Mouse (Mus musculus): Measurements from ENCODE around the gene 5730480H06Rik. TPM values are rescaled to one million over a fixed set of nuclear protein-coding genes. Genes with fewer than 3 reads are reported as not detected.
A peak's percentile ranks its signal among the peaks of the same experiment; 100 is the strongest.

Gene 5730480H06Rik
- polyA plus RNA-seq, 1 experiment from 2014 or later = 35.3 TPM

DNA sequence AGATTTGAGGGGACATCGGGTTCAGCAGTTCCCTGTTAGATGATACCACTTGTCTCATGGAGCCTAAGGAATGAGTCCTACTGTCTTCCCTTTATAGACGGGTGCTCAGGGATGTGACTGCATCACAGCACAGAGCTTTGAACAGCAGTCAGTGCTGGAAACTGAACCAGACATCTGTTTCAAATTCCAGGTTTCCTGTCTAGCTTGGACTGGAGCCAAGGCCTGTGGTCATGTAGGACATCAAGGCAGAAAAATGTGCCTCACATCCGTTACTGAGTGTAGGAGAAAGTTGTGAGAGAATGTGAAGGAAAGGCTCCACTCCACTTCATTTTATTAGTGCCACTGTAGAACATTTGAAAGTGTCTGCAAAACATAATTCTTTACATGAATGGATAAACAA lies 74.7 kb downstream of the 5730480H06Rik start:
- DNase-seq (ENCODE audit: low spot score) (peak; percentile 90), ATAC-seq (replicated peaks; ENCODE audit: insufficient number of reproducible peaks, low FRiP score, low TSS enrichment, low read depth) (peak; percentile 91)
- Histone ChIP-seq H3K9me3 (replicated peaks; ENCODE audit: control insufficient read depth, low read length) (no peaks in the 10 kb centered on the region), H3K27ac (replicated peaks; ENCODE audit: low read depth, low read length) (no peak overlapping the region), H3K9ac (replicated peaks; ENCODE audit: low read length) (no peak overlapping the region), H3K27me3 (ENCODE audit: control insufficient read depth, insufficient read depth, low read length) (no peaks in the 10 kb centered on the region), H3K36me3 (replicated peaks; ENCODE audit: control insufficient read depth, insufficient read depth, low read depth, low read length) (no peaks in the 10 kb centered on the region), H3K4me3 (ENCODE audit: low read depth, low read length) (no peak overlapping the region), H3K4me2 (ENCODE audit: low read depth, low read length) (no peak overlapping the region), H3K4me1 (ENCODE audit: control insufficient read depth, insufficient read depth, low read length) (no peaks in the 10 kb centered on the region)
- 31% methylated on average over 3 of the region's 3 CpGs for WGBS

DNA sequence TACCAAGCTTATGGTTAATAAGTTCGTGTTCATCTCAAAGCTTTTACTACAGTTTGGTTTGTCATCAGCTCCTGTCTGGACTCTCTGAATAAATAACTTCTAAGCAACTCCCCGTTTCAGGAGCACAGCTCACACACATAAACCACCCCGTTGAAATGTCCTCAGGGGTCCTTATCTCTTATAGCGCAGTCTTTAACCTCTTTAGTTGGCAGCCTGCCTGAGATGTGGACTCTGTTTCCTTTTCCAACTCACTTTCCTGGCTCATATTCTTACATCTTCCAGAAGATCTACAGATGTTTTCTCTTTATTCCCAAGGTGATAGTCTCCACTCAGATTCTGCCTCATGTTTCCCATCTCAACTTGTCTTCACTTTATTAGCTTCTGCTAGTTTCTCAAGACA lies 80.5 kb downstream of the 5730480H06Rik start:
- Histone ChIP-seq H3K4me1 (ENCODE audit: control insufficient read depth, insufficient read depth, low read length) (no peaks in the 10 kb centered on the region), H3K9ac (replicated peaks; ENCODE audit: low read length) (no peak overlapping the region), H3K27ac (replicated peaks; ENCODE audit: low read depth, low read length) (no peak overlapping the region), H3K9me3 (replicated peaks; ENCODE audit: control insufficient read depth, low read length) (no peaks in the 10 kb centered on the region), H3K36me3 (replicated peaks; ENCODE audit: control insufficient read depth, insufficient read depth, low read depth, low read length) (no peaks in the 10 kb centered on the region), H3K4me2 (ENCODE audit: low read depth, low read length) (no peak overlapping the region), H3K4me3 (ENCODE audit: low read depth, low read length) (no peak overlapping the region), H3K27me3 (ENCODE audit: control insufficient read depth, insufficient read depth, low read length) (no peaks in the 10 kb centered on the region)
- no peak for DNase-seq (ENCODE audit: low spot score)
- 86% methylated on average over 4 of the region's 4 CpGs for WGBS
- ATAC-seq (replicated peaks; ENCODE audit: insufficient number of reproducible peaks, low FRiP score, low TSS enrichment, low read depth) = no peak

DNA sequence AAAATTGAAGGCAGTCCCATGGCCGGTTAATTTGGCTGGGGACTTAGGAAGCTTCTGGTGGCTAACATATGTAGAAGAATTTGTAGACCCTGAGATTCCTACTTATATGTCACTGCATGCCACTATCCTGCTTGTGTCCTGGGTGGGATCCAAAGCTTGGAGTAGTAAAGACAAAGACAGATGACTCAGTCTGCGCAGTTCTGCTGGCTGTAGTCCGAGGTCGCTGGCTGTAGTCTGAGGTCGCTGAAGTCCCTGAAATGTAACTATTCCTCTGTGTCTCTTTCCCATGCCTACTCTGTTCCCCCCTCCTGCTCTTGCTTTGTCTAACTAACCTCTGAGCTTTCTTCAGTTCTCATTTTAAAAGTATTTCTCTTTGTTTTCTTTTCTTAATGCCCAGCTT lies 82.6 kb downstream of the 5730480H06Rik start:
- WGBS = 75% methylated on average over 5 of the region's 5 CpGs
- ATAC-seq (replicated peaks; ENCODE audit: insufficient number of reproducible peaks, low FRiP score, low TSS enrichment, low read depth) = no peak
- Histone ChIP-seq H3K36me3 (replicated peaks; ENCODE audit: control insufficient read depth, insufficient read depth, low read depth, low read length) (no peaks in the 10 kb centered on the region), H3K4me1 (ENCODE audit: control insufficient read depth, insufficient read depth, low read length) (no peaks in the 10 kb centered on the region), H3K4me3 (ENCODE audit: low read depth, low read length) (no peak overlapping the region), H3K27me3 (ENCODE audit: control insufficient read depth, insufficient read depth, low read length) (no peaks in the 10 kb centered on the region), H3K4me2 (ENCODE audit: low read depth, low read length) (no peak overlapping the region), H3K27ac (replicated peaks; ENCODE audit: low read depth, low read length) (no peak overlapping the region), H3K9me3 (replicated peaks; ENCODE audit: control insufficient read depth, low read length) (no peaks in the 10 kb centered on the region), H3K9ac (replicated peaks; ENCODE audit: low read length) (no peak overlapping the region)
- DNase-seq (ENCODE audit: low spot score) = no peak

DNA sequence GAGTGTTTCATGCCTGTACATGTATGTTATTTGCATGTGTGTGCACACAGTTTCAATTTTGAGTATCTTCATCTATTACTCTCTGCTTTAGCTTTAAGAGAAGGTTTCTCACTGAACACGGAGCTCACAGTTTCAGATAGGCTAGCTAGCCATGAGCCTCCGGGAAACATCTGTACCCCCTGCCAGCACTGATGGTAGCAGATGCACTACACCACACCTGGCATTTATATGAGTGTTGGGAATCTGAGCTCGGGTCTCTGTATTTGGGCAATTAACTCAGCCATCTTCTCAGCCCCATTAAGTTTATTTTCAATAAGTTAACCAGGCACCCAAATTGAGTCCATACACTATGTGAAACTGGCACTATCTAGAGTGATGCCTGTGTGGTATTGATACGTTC lies 83.7 kb downstream of the 5730480H06Rik start:
- H3K9ac ChIP-seq (replicated peaks; ENCODE audit: low read length) = no peak overlapping the region
- no peak overlapping the region for H3K4me2 ChIP-seq (ENCODE audit: low read depth, low read length)
- no peak overlapping the region for H3K27ac ChIP-seq (replicated peaks; ENCODE audit: low read depth, low read length)
- H3K27me3 ChIP-seq (ENCODE audit: control insufficient read depth, insufficient read depth, low read length) = no peaks in the 10 kb centered on the region
- H3K36me3 ChIP-seq (replicated peaks; ENCODE audit: control insufficient read depth, insufficient read depth, low read depth, low read length) = no peaks in the 10 kb centered on the region
- WGBS = 65% methylated on average over 4 of the region's 4 CpGs
- ATAC-seq (replicated peaks; ENCODE audit: insufficient number of reproducible peaks, low FRiP score, low TSS enrichment, low read depth) (no peak), DNase-seq (ENCODE audit: low spot score) (no peak)
- H3K9me3 ChIP-seq (replicated peaks; ENCODE audit: control insufficient read depth, low read length) = no peaks in the 10 kb centered on the region
- H3K4me3 ChIP-seq (ENCODE audit: low read depth, low read length) = no peak overlapping the region
- H3K4me1 ChIP-seq (ENCODE audit: control insufficient read depth, insufficient read depth, low read length) = no peaks in the 10 kb centered on the region

DNA sequence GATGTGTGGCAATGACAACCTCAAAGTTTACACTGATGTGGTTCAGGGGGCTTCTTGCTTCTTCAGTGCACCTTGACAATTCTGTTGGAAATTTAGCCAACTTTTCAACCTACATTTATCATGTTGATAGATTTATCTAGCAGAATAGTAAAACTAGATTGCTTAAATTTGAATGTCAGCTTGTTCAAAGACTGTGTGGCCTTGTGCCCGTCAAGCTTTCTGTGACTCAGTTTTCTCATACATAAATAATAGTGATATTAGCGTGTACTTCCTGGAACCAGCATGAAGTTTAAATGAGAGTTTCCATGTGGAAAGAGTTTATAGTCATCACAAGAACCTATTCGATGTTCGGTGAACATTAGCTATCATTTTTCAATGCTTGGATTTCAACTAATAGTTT lies 84.5 kb downstream of the 5730480H06Rik start:
- Histone ChIP-seq H3K9ac (replicated peaks; ENCODE audit: low read length) (no peak overlapping the region), H3K4me3 (ENCODE audit: low read depth, low read length) (no peak overlapping the region), H3K4me1 (ENCODE audit: control insufficient read depth, insufficient read depth, low read length) (no peaks in the 10 kb centered on the region), H3K4me2 (ENCODE audit: low read depth, low read length) (no peak overlapping the region), H3K9me3 (replicated peaks; ENCODE audit: control insufficient read depth, low read length) (no peaks in the 10 kb centered on the region), H3K36me3 (replicated peaks; ENCODE audit: control insufficient read depth, insufficient read depth, low read depth, low read length) (no peaks in the 10 kb centered on the region), H3K27me3 (ENCODE audit: control insufficient read depth, insufficient read depth, low read length) (no peaks in the 10 kb centered on the region), H3K27ac (replicated peaks; ENCODE audit: low read depth, low read length) (no peak overlapping the region)
- no peak for DNase-seq (ENCODE audit: low spot score)
- no peak for ATAC-seq (replicated peaks; ENCODE audit: insufficient number of reproducible peaks, low FRiP score, low TSS enrichment, low read depth)
- 95% methylated on average over 4 of the region's 4 CpGs for WGBS

DNA sequence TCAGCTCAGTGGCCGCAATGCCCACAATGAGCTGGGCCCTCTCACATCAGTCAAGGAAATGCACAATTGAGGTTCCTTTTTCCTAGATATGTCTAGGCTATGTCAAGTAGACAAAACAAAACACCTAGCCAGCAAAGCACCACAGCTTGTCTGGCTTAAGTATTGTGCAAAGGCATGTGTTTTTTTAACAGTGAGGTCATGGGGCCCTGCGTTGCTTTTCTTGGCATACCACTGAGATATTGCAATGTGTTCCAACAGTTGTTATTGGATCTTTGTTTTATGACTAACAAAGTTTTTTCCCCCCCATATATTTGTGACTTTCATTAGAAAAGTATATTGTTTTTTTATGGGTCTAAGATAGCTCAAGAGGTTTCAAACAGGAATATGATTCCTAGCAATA lies 92.0 kb downstream of the 5730480H06Rik start:
- Histone ChIP-seq H3K9me3 (replicated peaks; ENCODE audit: control insufficient read depth, low read length) (no peaks in the 10 kb centered on the region), H3K27ac (replicated peaks; ENCODE audit: low read depth, low read length) (no peak overlapping the region), H3K36me3 (replicated peaks; ENCODE audit: control insufficient read depth, insufficient read depth, low read depth, low read length) (no peaks in the 10 kb centered on the region), H3K4me3 (ENCODE audit: low read depth, low read length) (no peak overlapping the region), H3K4me1 (ENCODE audit: control insufficient read depth, insufficient read depth, low read length) (no peaks in the 10 kb centered on the region), H3K27me3 (ENCODE audit: control insufficient read depth, insufficient read depth, low read length) (no peaks in the 10 kb centered on the region), H3K4me2 (ENCODE audit: low read depth, low read length) (no peak overlapping the region), H3K9ac (replicated peaks; ENCODE audit: low read length) (no peak overlapping the region)
- 88% methylated on average over 2 of the region's 2 CpGs for WGBS
- no peak for ATAC-seq (replicated peaks; ENCODE audit: insufficient number of reproducible peaks, low FRiP score, low TSS enrichment, low read depth)
- no peak for DNase-seq (ENCODE audit: low spot score)

DNA sequence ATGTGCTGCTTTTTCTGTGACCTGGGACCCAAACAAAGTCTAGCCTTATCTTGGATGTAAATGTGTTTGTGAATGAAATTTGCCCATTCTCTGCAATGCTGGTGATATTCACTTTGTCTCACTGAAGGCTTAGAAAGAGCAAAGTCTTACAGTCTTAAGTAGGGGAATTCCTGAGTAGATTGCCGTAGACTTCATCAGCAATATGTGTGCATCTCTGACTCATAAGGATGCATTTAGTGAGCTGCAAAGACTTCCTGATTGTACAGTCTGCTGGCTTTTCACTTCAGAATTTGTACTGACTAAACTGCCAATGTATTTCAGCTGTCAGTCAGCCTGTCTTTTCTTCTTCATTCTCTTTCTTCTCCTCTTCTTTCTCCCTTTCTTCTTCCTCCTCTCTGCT lies 94.2 kb downstream of the 5730480H06Rik start:
- DNase-seq (ENCODE audit: low spot score) = no peak
- H3K9me3 ChIP-seq (replicated peaks; ENCODE audit: control insufficient read depth, low read length) = no peaks in the 10 kb centered on the region
- no peak for ATAC-seq (replicated peaks; ENCODE audit: insufficient number of reproducible peaks, low FRiP score, low TSS enrichment, low read depth)
- no peak overlapping the region for H3K9ac ChIP-seq (replicated peaks; ENCODE audit: low read length)
- no peaks in the 10 kb centered on the region for H3K36me3 ChIP-seq (replicated peaks; ENCODE audit: control insufficient read depth, insufficient read depth, low read depth, low read length)
- no peaks in the 10 kb centered on the region for H3K4me1 ChIP-seq (ENCODE audit: control insufficient read depth, insufficient read depth, low read length)
- no peak overlapping the region for H3K4me3 ChIP-seq (ENCODE audit: low read depth, low read length)
- H3K27me3 ChIP-seq (ENCODE audit: control insufficient read depth, insufficient read depth, low read length) = no peaks in the 10 kb centered on the region
- H3K4me2 ChIP-seq (ENCODE audit: low read depth, low read length) = no peak overlapping the region
- 95% methylated on average over 1 of the region's 1 CpGs for WGBS
- no peak overlapping the region for H3K27ac ChIP-seq (replicated peaks; ENCODE audit: low read depth, low read length)

DNA sequence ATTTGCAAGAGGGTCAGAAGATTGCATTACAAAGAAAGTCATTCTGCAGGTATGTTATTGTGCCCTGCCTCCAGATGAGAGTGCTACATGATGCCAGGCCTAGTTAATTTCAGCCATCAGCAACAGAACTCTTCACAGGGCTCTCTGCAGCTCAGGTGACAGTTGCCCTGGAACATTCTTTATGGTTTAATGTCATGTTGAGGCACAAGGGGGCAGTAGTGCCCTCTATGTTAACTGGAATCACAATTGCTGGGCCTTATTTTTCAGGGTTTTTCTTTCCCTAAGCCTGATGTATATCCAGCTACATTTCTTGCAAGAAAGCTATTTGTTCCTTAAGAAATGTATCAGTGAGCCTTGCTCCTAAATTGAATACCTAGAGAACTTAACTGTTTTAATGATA lies 102.7 kb downstream of the 5730480H06Rik start:
- Histone ChIP-seq H3K36me3 (replicated peaks; ENCODE audit: control insufficient read depth, insufficient read depth, low read depth, low read length) (no peaks in the 10 kb centered on the region), H3K4me3 (ENCODE audit: low read depth, low read length) (no peak overlapping the region), H3K9me3 (replicated peaks; ENCODE audit: control insufficient read depth, low read length) (no peaks in the 10 kb centered on the region), H3K4me2 (ENCODE audit: low read depth, low read length) (no peak overlapping the region), H3K9ac (replicated peaks; ENCODE audit: low read length) (no peak overlapping the region), H3K27ac (replicated peaks; ENCODE audit: low read depth, low read length) (no peak overlapping the region), H3K27me3 (ENCODE audit: control insufficient read depth, insufficient read depth, low read length) (no peaks in the 10 kb centered on the region), H3K4me1 (ENCODE audit: control insufficient read depth, insufficient read depth, low read length) (no peaks in the 10 kb centered on the region)
- no peak for ATAC-seq (replicated peaks; ENCODE audit: insufficient number of reproducible peaks, low FRiP score, low TSS enrichment, low read depth)
- DNase-seq (ENCODE audit: low spot score) = peak; percentile 76

DNA sequence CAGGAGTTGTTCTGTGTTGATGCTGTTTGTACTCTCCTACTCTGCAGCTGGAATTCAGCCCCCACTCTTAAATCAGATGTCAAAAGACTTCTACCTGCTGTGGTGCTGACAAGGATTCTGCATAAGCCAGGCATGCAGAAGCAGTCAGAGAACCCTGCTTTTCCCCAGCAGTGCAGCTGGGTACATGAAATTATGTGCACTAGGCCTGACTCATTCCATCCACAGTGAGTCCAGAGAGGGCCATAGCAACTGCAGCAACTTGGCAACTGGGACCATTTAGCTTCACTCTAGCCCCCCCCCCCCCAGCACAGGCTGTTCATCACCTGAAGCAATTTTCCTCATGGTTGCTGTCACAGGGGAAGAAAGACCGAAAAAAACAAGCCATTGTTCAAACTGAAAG lies 121.1 kb downstream of the 5730480H06Rik start:
- ATAC-seq (replicated peaks; ENCODE audit: insufficient number of reproducible peaks, low FRiP score, low TSS enrichment, low read depth) = no peak
- no peaks in the 10 kb centered on the region for H3K27me3 ChIP-seq (ENCODE audit: control insufficient read depth, insufficient read depth, low read length)
- no peak overlapping the region for H3K27ac ChIP-seq (replicated peaks; ENCODE audit: low read depth, low read length)
- 48% methylated on average over 1 of the region's 1 CpGs for WGBS
- DNase-seq (ENCODE audit: low spot score) = no peak
- no peaks in the 10 kb centered on the region for H3K36me3 ChIP-seq (replicated peaks; ENCODE audit: control insufficient read depth, insufficient read depth, low read depth, low read length)
- H3K4me3 ChIP-seq (ENCODE audit: low read depth, low read length) = no peak overlapping the region
- H3K9me3 ChIP-seq (replicated peaks; ENCODE audit: control insufficient read depth, low read length) = no peaks in the 10 kb centered on the region
- H3K9ac ChIP-seq (replicated peaks; ENCODE audit: low read length) = no peak overlapping the region
- H3K4me2 ChIP-seq (ENCODE audit: low read depth, low read length) = no peak overlapping the region
- no peaks in the 10 kb centered on the region for H3K4me1 ChIP-seq (ENCODE audit: control insufficient read depth, insufficient read depth, low read length)

Measured in embryonic facial prominence, embryonic 11.5 days (tissue).